Mouse (Mus musculus): ENCODE results near the gene Ppp2r5e. TPM values are rescaled to one million over a fixed set of nuclear protein-coding genes. Genes with fewer than 3 reads are reported as not detected.
A peak's percentile ranks its signal among the peaks of the same experiment; 100 is the strongest.

Gene Ppp2r5e
- polyA plus RNA-seq, 1 experiment from 2014 or later, result 5.3 TPM

GRCm38 (mm10) chr12:75577255-75577654 lies 18.8 kb downstream of the Ppp2r5e start:
- Histone ChIP-seq H3K27me3 (no peaks in the 10 kb centered on the region), H3K4me1 (replicated peaks) (peaks cover 41% of the 10 kb centered on the region), H3K4me3 (replicated peaks) (no peak overlapping the region), H3K9ac (peak overlapping the region; percentile 44; the same call in 1 of the 2 replicates), H3K27ac (peak overlapping the region; percentile 55), H3K36me3 (peaks cover 4% of the 10 kb centered on the region), H3K4me2 (peak overlapping the region; percentile 49), H3K9me3 (replicated peaks) (no peaks in the 10 kb centered on the region)
- ATAC-seq (ENCODE audit: low read depth), result peak; percentile 92
- peak; percentile 31 for DNase-seq
- WGBS (ENCODE audit: insufficient replicate concordance), result 12% methylated on average over 5 of the region's 5 CpGs

- H3K27ac ChIP-seq, result no peak overlapping the region
- peak; percentile 26 for DNase-seq
- 50% methylated on average over 4 of the region's 4 CpGs for WGBS (ENCODE audit: insufficient replicate concordance)
- peaks cover 26% of the 10 kb centered on the region for H3K4me1 ChIP-seq (replicated peaks)
- H3K9me3 ChIP-seq (replicated peaks), result no peaks in the 10 kb centered on the region
- H3K36me3 ChIP-seq, result no peaks in the 10 kb centered on the region
- ATAC-seq (ENCODE audit: low read depth), result peak; percentile 56
- H3K4me2 ChIP-seq, result no peak overlapping the region
- H3K27me3 ChIP-seq, result no peaks in the 10 kb centered on the region
- no peak overlapping the region for H3K4me3 ChIP-seq (replicated peaks)
- H3K9ac ChIP-seq, result no peak overlapping the region
These were observed 23.8 kb downstream of the Ppp2r5e start for GRCm38 (mm10) chr12:75572271-75572670.

- ATAC-seq (ENCODE audit: low read depth) (no peak), DNase-seq (no peak)
- Histone ChIP-seq H3K27ac (no peak overlapping the region), H3K4me3 (replicated peaks) (no peak overlapping the region), H3K9ac (no peak overlapping the region), H3K36me3 (no peaks in the 10 kb centered on the region), H3K4me1 (replicated peaks) (peaks cover 25% of the 10 kb centered on the region), H3K4me2 (no peak overlapping the region), H3K27me3 (no peaks in the 10 kb centered on the region), H3K9me3 (replicated peaks) (no peaks in the 10 kb centered on the region)
- WGBS (ENCODE audit: insufficient replicate concordance), result 76% methylated on average over 1 of the region's 1 CpGs
These were observed 25.9 kb downstream of the Ppp2r5e start for GRCm38 (mm10) chr12:75570138-75570537.

DNA sequence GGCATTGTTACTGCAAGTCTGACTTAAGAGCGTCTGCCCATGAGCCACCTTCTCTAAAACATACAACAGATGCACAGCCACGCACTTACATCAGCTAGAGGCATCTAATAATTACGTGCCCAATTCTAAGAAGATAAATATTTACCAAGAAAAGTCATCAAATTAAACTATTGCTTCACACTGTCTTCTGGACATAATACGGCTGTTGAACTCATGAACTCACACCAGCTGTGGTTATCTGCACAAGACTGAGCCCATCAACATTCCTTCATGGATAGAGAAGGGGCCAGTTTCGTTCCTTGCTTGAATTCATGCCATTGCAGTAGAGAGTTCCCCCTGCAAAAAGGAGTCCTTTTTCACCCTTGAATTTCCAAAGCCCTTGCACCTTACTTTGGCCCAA lies 28.3 kb downstream of the Ppp2r5e start:
- H3K4me3 ChIP-seq (replicated peaks), result no peak overlapping the region
- H3K36me3 ChIP-seq, result no peaks in the 10 kb centered on the region
- no peak overlapping the region for H3K27ac ChIP-seq
- H3K4me2 ChIP-seq, result no peak overlapping the region
- H3K27me3 ChIP-seq, result no peaks in the 10 kb centered on the region
- WGBS (ENCODE audit: insufficient replicate concordance), result 83% methylated on average over 5 of the region's 5 CpGs
- ATAC-seq (ENCODE audit: low read depth) (no peak), DNase-seq (no peak)
- no peak overlapping the region for H3K9ac ChIP-seq
- H3K9me3 ChIP-seq (replicated peaks), result no peaks in the 10 kb centered on the region
- peaks cover 38% of the 10 kb centered on the region for H3K4me1 ChIP-seq (replicated peaks)

DNA sequence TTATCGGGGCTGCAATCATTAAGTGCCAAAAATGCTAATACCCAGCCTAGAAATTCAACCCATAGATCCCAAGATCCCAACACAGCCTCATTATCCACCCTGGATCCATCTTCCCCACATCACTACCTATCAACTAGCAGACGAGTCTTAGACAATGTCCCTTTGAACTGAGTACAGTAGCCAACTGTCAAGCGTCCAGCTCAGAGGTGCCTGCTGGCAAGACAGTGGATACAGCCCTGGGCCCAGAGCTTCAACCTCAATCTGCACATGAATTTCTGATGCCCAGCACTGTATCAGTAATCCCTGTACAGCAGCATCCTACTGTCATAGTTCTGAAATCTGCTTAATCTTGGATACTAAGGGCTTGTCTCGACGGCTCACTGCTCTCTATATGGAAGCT lies 30.3 kb downstream of the Ppp2r5e start:
- ATAC-seq (ENCODE audit: low read depth) (no peak), DNase-seq (no peak)
- Histone ChIP-seq H3K9ac (no peak overlapping the region), H3K27me3 (no peaks in the 10 kb centered on the region), H3K4me2 (no peak overlapping the region), H3K4me1 (replicated peaks) (peaks cover 33% of the 10 kb centered on the region), H3K4me3 (replicated peaks) (no peak overlapping the region), H3K36me3 (no peaks in the 10 kb centered on the region), H3K27ac (no peak overlapping the region), H3K9me3 (replicated peaks) (no peaks in the 10 kb centered on the region)
- WGBS (ENCODE audit: insufficient replicate concordance), result 86% methylated on average over 5 of the region's 5 CpGs

DNA sequence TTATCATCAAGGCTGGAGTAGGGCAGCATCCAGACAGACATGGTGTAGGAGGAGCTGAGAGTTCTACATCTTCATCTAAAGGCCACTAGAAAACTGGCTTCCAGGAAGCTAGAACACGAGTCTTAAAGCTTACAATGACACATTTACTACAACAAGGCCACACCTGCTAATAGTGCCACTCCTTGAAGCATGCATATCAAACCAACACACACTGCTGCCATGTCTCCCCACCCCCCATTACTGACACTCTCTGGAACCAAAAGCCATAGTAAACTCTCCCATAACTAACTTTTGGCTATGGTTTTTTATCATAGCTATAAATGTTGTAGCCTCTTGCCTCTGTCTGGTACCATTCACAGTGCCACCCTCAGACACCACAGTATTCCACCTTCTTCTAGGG lies 31.5 kb downstream of the Ppp2r5e start:
- DNase-seq (peak; percentile 8), ATAC-seq (ENCODE audit: low read depth) (peak; percentile 82)
- Histone ChIP-seq H3K4me1 (replicated peaks) (peaks cover 36% of the 10 kb centered on the region), H3K27ac (peak overlapping the region; percentile 18; the same call in 1 of the 2 replicates), H3K9ac (no peak overlapping the region), H3K9me3 (replicated peaks) (no peaks in the 10 kb centered on the region), H3K36me3 (no peaks in the 10 kb centered on the region), H3K27me3 (no peaks in the 10 kb centered on the region), H3K4me2 (peak overlapping the region; percentile 23; the same call in 1 of the 2 replicates), H3K4me3 (replicated peaks) (no peak overlapping the region)
- 27% methylated on average over 1 of the region's 1 CpGs for WGBS (ENCODE audit: insufficient replicate concordance)

- no peaks in the 10 kb centered on the region for H3K9me3 ChIP-seq (replicated peaks)
- peaks cover 36% of the 10 kb centered on the region for H3K4me1 ChIP-seq (replicated peaks)
- H3K36me3 ChIP-seq, result no peaks in the 10 kb centered on the region
- H3K27me3 ChIP-seq, result no peaks in the 10 kb centered on the region
- DNase-seq (no peak), ATAC-seq (ENCODE audit: low read depth) (no peak)
- no peak overlapping the region for H3K4me3 ChIP-seq (replicated peaks)
- H3K27ac ChIP-seq, result no peak overlapping the region
- H3K4me2 ChIP-seq, result no peak overlapping the region
- no peak overlapping the region for H3K9ac ChIP-seq
- 81% methylated on average over 1 of the region's 1 CpGs for WGBS (ENCODE audit: insufficient replicate concordance)
These were observed 32.9 kb downstream of the Ppp2r5e start for GRCm38 (mm10) chr12:75562996-75563618.

DNA sequence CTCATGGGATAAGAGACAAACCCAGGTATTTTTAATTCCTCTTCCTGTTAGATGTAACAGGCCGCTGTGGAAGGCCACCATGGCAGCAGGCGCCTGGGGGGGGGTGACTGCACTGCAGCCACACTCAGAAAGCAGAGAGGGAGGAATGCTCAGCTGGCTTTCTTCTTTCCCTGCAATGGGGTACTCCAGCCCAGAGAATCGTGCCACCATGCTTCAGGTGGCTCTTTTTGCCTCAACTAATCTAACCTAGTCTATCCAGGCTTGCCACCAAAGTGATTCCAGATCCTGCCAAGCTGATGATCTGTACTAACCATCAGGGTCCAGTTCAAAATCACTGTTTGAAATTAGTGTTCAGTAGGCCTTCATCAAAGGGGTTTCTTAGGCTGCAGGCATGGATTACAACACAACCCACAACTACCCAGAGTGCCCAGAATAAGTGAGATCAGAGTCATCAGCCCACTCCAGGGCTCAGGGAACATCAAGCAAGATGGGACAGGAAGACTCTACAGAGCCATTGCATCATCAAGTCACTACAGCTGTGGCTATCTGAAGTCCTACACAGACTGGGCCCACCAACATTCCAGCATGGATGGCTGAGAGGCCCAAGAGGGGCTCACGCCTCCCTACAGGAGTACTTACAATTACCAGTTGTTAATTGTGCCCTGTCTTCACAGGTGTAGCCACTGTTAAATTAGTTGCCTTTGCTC lies 35.2 kb downstream of the Ppp2r5e start:
- Histone ChIP-seq H3K4me3 (replicated peaks) (no peak overlapping the region), H3K9me3 (replicated peaks) (no peaks in the 10 kb centered on the region), H3K4me1 (replicated peaks) (peaks cover 44% of the 10 kb centered on the region), H3K4me2 (no peak overlapping the region), H3K9ac (no peak overlapping the region), H3K27me3 (no peaks in the 10 kb centered on the region), H3K36me3 (no peaks in the 10 kb centered on the region), H3K27ac (no peak overlapping the region)
- DNase-seq (no peak), ATAC-seq (ENCODE audit: low read depth) (no peak)
- 71% methylated on average over 4 of the region's 4 CpGs for WGBS (ENCODE audit: insufficient replicate concordance)

- ATAC-seq (ENCODE audit: low read depth) (no peak), DNase-seq (no peak)
- Histone ChIP-seq H3K27me3 (no peaks in the 10 kb centered on the region), H3K36me3 (no peaks in the 10 kb centered on the region), H3K9me3 (replicated peaks) (no peaks in the 10 kb centered on the region), H3K27ac (no peak overlapping the region), H3K9ac (no peak overlapping the region), H3K4me2 (no peak overlapping the region), H3K4me1 (replicated peaks) (peaks cover 30% of the 10 kb centered on the region), H3K4me3 (replicated peaks) (no peak overlapping the region)
- 73% methylated on average over 2 of the region's 2 CpGs for WGBS (ENCODE audit: insufficient replicate concordance)
These were observed 36.8 kb downstream of the Ppp2r5e start for GRCm38 (mm10) chr12:75559196-75559595.

DNA sequence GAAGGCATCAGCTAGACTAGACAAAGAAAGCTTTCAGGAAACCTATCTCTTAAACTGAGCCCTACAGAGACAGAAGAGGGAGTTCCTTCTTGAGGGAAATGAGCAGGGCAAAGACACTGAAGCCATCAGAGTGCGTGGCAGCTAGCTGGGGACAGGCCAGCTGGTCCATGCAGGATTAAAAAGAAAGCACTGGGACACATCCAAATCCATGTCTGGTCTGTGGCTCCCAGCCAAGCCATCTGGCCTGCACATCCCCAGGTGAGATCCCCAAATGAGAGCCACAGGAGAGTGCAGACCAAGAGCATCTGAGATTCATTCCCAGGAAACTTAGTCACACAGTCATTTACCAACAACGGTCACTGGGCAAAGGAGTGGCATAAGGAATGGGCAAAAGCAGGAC lies 38.2 kb downstream of the Ppp2r5e start:
- Histone ChIP-seq H3K9me3 (replicated peaks) (no peaks in the 10 kb centered on the region), H3K4me1 (replicated peaks) (peaks cover 20% of the 10 kb centered on the region), H3K4me3 (replicated peaks) (no peak overlapping the region), H3K27me3 (no peaks in the 10 kb centered on the region), H3K27ac (no peak overlapping the region), H3K36me3 (no peaks in the 10 kb centered on the region), H3K4me2 (no peak overlapping the region), H3K9ac (no peak overlapping the region)
- 81% methylated on average over 2 of the region's 2 CpGs for WGBS (ENCODE audit: insufficient replicate concordance)
- ATAC-seq (ENCODE audit: low read depth), result no peak
- DNase-seq, result no peak

DNA sequence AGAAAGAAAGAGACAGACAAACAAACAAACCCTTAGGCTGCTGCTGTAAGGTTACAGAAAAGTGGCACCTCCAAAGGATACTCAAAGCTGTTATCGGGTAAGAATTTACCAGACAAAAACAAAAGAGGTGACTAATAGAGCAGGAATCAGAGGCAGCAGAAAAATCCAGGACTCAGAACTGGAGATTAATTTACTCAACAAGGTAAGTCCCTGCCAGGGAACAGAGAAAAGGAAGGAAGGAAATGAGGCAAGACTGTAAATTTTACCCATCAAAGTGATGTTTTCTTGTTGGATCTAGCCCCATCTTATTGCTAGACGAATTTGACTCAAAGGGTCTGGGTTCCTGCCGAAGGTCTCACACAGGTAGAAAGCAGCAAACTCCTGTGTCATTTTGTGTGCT lies 41.0 kb downstream of the Ppp2r5e start:
- no peak overlapping the region for H3K4me2 ChIP-seq
- H3K9me3 ChIP-seq (replicated peaks), result no peaks in the 10 kb centered on the region
- H3K36me3 ChIP-seq, result no peaks in the 10 kb centered on the region
- H3K4me3 ChIP-seq (replicated peaks), result no peak overlapping the region
- H3K27ac ChIP-seq, result no peak overlapping the region
- WGBS (ENCODE audit: insufficient replicate concordance), result 63% methylated on average over 3 of the region's 3 CpGs
- H3K9ac ChIP-seq, result no peak overlapping the region
- peaks cover 14% of the 10 kb centered on the region for H3K4me1 ChIP-seq (replicated peaks)
- DNase-seq (no peak), ATAC-seq (ENCODE audit: low read depth) (no peak)
- no peaks in the 10 kb centered on the region for H3K27me3 ChIP-seq

GRCm38 (mm10) chr12:75552296-75552695 lies 43.7 kb downstream of the Ppp2r5e start:
- Histone ChIP-seq H3K4me3 (replicated peaks) (no peak overlapping the region), H3K4me1 (replicated peaks) (peaks cover 13% of the 10 kb centered on the region), H3K9me3 (replicated peaks) (no peaks in the 10 kb centered on the region), H3K9ac (no peak overlapping the region), H3K4me2 (no peak overlapping the region), H3K27ac (no peak overlapping the region), H3K27me3 (no peaks in the 10 kb centered on the region), H3K36me3 (no peaks in the 10 kb centered on the region)
- DNase-seq, result no peak
- WGBS (ENCODE audit: insufficient replicate concordance), result 87% methylated on average over 3 of the region's 3 CpGs
- no peak for ATAC-seq (ENCODE audit: low read depth)

Data from liver, embryonic 13.5 days (tissue).